Comparison of ENCODE assay signal across 9 mouse cellular contexts in the genomic region with DNA sequence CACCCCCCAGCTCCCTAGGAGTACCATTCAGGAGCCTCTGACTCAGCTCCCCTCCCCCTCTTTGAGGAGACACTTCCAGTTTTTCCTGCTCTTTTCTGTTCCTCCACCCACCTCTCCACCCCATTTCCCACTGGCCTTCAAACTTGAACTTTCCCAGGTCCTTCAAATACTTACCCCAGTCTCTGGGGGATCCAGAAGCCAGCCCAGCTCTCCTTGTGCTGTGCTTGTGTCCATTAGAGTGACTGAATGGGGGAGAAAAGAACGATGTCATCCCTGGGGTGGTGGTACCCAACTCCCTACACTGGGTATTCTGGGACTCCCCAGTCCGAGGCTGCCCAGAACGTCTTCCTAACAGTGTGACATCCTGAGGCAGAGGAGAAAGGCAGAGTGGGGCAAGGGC. TPM values are rescaled to one million over a fixed set of nuclear protein-coding genes. Genes with fewer than 3 reads are reported as not detected.
DNase-seq lines count a peak whose midpoint lies in the region; ATAC-seq and TF ChIP-seq lines count a peak whose summit lies in the region.
"Had no signal": no experiment of that assay in that cellular context is flagged by ENCODE, and none has a peak within 500 bp of the region (broad histone marks: within the 10 kb centered on the region; RNA-seq: fewer than 3 reads in every experiment).

No protein-coding gene starts in this region.

- peaks cover 71% of the 10 kb centered on the region for H3K27me3 ChIP-seq in forebrain, embryonic 10.5 days (ENCODE audit: poor library complexity, severe bottlenecking)
- H3K27me3 ChIP-seq in forebrain, embryonic 14.5 days (replicated peaks; ENCODE audit: control insufficient read depth, insufficient read depth, low read length), result peaks cover 4% of the 10 kb centered on the region; the same call in 1 of the 2 replicates
- no peaks in the 10 kb centered on the region for H3K27me3 ChIP-seq in heart, embryonic 15.5 days
- no peaks in the 10 kb centered on the region for H3K27me3 ChIP-seq in liver, embryonic 16.5 days (ENCODE audit: control insufficient read depth, insufficient read depth, low read depth, low read length)

- intact Hi-C loops in gastrocnemius, postnatal 14 days (cut with DNase I; ENCODE audit: low total_unique reads), result no loop called here

- H3K4me2 ChIP-seq in forebrain, embryonic 14.5 days (ENCODE audit: low read length), result no peak overlapping the region
- H3K4me2 ChIP-seq in heart, embryonic 15.5 days, result peak overlapping the region; percentile 91; the same call in 1 of the 2 replicates
- H3K4me2 ChIP-seq in liver, embryonic 16.5 days (ENCODE audit: low read depth, low read length), result peak overlapping the region; percentile 66

- ATAC-seq in forebrain, embryonic 14.5 days, result no peak
- no peak for ATAC-seq in heart, embryonic 15.5 days (replicated peaks; ENCODE audit: insufficient number of reproducible peaks, insufficient read depth, low FRiP score, low read depth)
- no peak for ATAC-seq in liver, embryonic 16.5 days (ENCODE audit: low read depth)

- TF ChIP-seq POLR2A in lung, adult 2 months (IDR thresholded peaks at IDR 0.05; ENCODE audit: borderline replicate concordance, extremely low read depth, low read depth, low read length), result no peak

- H3K9me3 ChIP-seq in forebrain, embryonic 10.5 days, result no peaks in the 10 kb centered on the region
- no peaks in the 10 kb centered on the region for H3K9me3 ChIP-seq in forebrain, embryonic 14.5 days (replicated peaks; ENCODE audit: control insufficient read depth, low read length)
- no peaks in the 10 kb centered on the region for H3K9me3 ChIP-seq in heart, embryonic 15.5 days (replicated peaks)
- H3K9me3 ChIP-seq in liver, embryonic 16.5 days (replicated peaks; ENCODE audit: control insufficient read depth, low read length), result no peaks in the 10 kb centered on the region

- no peaks in the 10 kb centered on the region for H3K36me3 ChIP-seq in forebrain, embryonic 10.5 days (replicated peaks)
- H3K36me3 ChIP-seq in forebrain, embryonic 14.5 days (ENCODE audit: control insufficient read depth, insufficient read depth, low read length), result no peaks in the 10 kb centered on the region
- H3K36me3 ChIP-seq in heart, embryonic 15.5 days, result no peaks in the 10 kb centered on the region
- no peaks in the 10 kb centered on the region for H3K36me3 ChIP-seq in liver, embryonic 16.5 days (ENCODE audit: control insufficient read depth, insufficient read depth)

- peak overlapping the region; percentile 67; the same call in 1 of the 2 replicates for H3K4me3 ChIP-seq in forebrain, embryonic 10.5 days
- no peak overlapping the region for H3K4me3 ChIP-seq in forebrain, embryonic 14.5 days (ENCODE audit: low read depth, low read length)
- H3K4me3 ChIP-seq in lung, adult 2 months (replicated peaks; ENCODE audit: extremely low read depth, low read depth, low read length), result peak overlapping the region; percentile 13
- peak overlapping the region; percentile 57; the same call in 1 of the 2 replicates for H3K4me3 ChIP-seq in heart, embryonic 15.5 days
- peak overlapping the region; percentile 58; the same call in 1 of the 2 replicates for H3K4me3 ChIP-seq in liver, embryonic 16.5 days (ENCODE audit: low read depth, low read length)

- 6% methylated on average over 3 of the region's 3 CpGs for WGBS in forebrain, embryonic 10.5 days
- WGBS in forebrain, embryonic 14.5 days, result 5% methylated on average over 3 of the region's 3 CpGs
- WGBS in lung, adult 2 months, result 32% methylated on average over 3 of the region's 3 CpGs
- WGBS in heart, embryonic 15.5 days, result 39% methylated on average over 3 of the region's 3 CpGs
- 34% methylated on average over 3 of the region's 3 CpGs for WGBS in liver, embryonic 16.5 days (ENCODE audit: insufficient replicate concordance)

- no peak overlapping the region for H3K27ac ChIP-seq in forebrain, embryonic 10.5 days
- no peak overlapping the region for H3K27ac ChIP-seq in forebrain, embryonic 14.5 days (ENCODE audit: low read depth, low read length)
- H3K27ac ChIP-seq in heart, embryonic 15.5 days, result no peak overlapping the region
- no peak overlapping the region for H3K27ac ChIP-seq in liver, embryonic 16.5 days (ENCODE audit: low read length)

- peaks cover 46% of the 10 kb centered on the region for H3K4me1 ChIP-seq in forebrain, embryonic 10.5 days
- H3K4me1 ChIP-seq in forebrain, embryonic 14.5 days (ENCODE audit: control insufficient read depth, insufficient read depth, low read length), result 0 out of 2 replicates have a peak, but pooled peaks cover 5% of the 10 kb centered on the region
- H3K4me1 ChIP-seq in lung, adult 2 months (ENCODE audit: control insufficient read depth, insufficient read depth, low read length), result peaks cover 10% of the 10 kb centered on the region
- H3K4me1 ChIP-seq in heart, embryonic 15.5 days (replicated peaks), result peaks cover 67% of the 10 kb centered on the region
- H3K4me1 ChIP-seq in liver, embryonic 16.5 days (ENCODE audit: control insufficient read depth, low read depth, low read length), result no peaks in the 10 kb centered on the region; the same call in 1 of the 2 replicates

- TF ChIP-seq CTCF in lung, adult 2 months (IDR thresholded peaks at IDR 0.05; ENCODE audit: insufficient read depth, low read length), result no peak

- DNase-seq in forebrain, embryonic 10.5 days (ENCODE audit: extremely low spot score, low spot score), result no peak
- DNase-seq in forebrain, embryonic 14.5 days (ENCODE audit: low spot score), result no peak
- no peak for DNase-seq in lung, adult 2 months
- DNase-seq in lung, postnatal 25 days (ENCODE audit: low spot score), result no peak
- DNase-seq in gastrocnemius, postnatal 14 days, result no peak
- no peak for DNase-seq in urinary bladder, adult 2 months (ENCODE audit: low spot score)
- DNase-seq: kidney, postnatal 36 days had no signal

- no peak overlapping the region for H3K9ac ChIP-seq in forebrain, embryonic 14.5 days (ENCODE audit: low read length)
- no peak overlapping the region for H3K9ac ChIP-seq in heart, embryonic 15.5 days
- no peak overlapping the region for H3K9ac ChIP-seq in liver, embryonic 16.5 days (ENCODE audit: low read depth, low read length)

RNA-seq across cellular contexts. Expression of gene Epha1, which starts 1.1 kb away (rescaled TPM):
- 1.8 and 2.0 TPM in 2 replicates for polyA plus RNA-seq in forebrain, embryonic 10.5 days (2016; fragmentation: Nextera tagmentation; extraction: Ambion mirVana)
- 0.05 and 0.07 TPM in 2 replicates for polyA plus RNA-seq in forebrain, embryonic 14.5 days (2014; fragmentation: Nextera tagmentation; extraction: Ambion mirVana)
- polyA plus RNA-seq in lung, adult 2 months (2012; rRNA removed), result 22.4 and 26.7 TPM in 2 replicates
- 2.2 and 4.3 TPM in 2 replicates for polyA plus RNA-seq in heart, embryonic 15.5 days (2015; fragmentation: Nextera tagmentation; extraction: Ambion mirVana)
- polyA plus RNA-seq in liver, embryonic 16.5 days (2015; fragmentation: Nextera tagmentation; extraction: Ambion mirVana), result 7.3 and 8.4 TPM in 2 replicates
- under 1 TPM; 0.07 to 0.21 TPM for total RNA-seq in gastrocnemius, postnatal 14 days (2021)
- 27.6 and 33.6 TPM in 2 replicates for polyA plus RNA-seq in urinary bladder, adult 2 months (2012; rRNA removed)

RNA-seq across cellular contexts. Expression of gene Zyx, which starts 22.6 kb away (rescaled TPM):
- 79.3 and 80.8 TPM in 2 replicates for polyA plus RNA-seq in forebrain, embryonic 10.5 days (2016; fragmentation: Nextera tagmentation; extraction: Ambion mirVana)
- 34.8 and 41.0 TPM in 2 replicates for polyA plus RNA-seq in forebrain, embryonic 14.5 days (2014; fragmentation: Nextera tagmentation; extraction: Ambion mirVana)
- 311 and 352 TPM in 2 replicates for polyA plus RNA-seq in lung, adult 2 months (2012; rRNA removed)
- 136 and 173 TPM in 2 replicates for polyA plus RNA-seq in heart, embryonic 15.5 days (2015; fragmentation: Nextera tagmentation; extraction: Ambion mirVana)
- polyA plus RNA-seq in liver, embryonic 16.5 days (2015; fragmentation: Nextera tagmentation; extraction: Ambion mirVana), result 35.2 and 43.2 TPM in 2 replicates
- total RNA-seq in gastrocnemius, postnatal 14 days (2021), result 10 to 100 TPM; 35.2 to 40.9 TPM
- 124 and 140 TPM in 2 replicates for polyA plus RNA-seq in urinary bladder, adult 2 months (2012; rRNA removed)

RNA-seq across cellular contexts. Expression of gene Tas2r143, which starts 28.0 kb away (rescaled TPM):
- not detected in 2 replicates for polyA plus RNA-seq in forebrain, embryonic 10.5 days (2016; fragmentation: Nextera tagmentation; extraction: Ambion mirVana)
- polyA plus RNA-seq in forebrain, embryonic 14.5 days (2014; fragmentation: Nextera tagmentation; extraction: Ambion mirVana), result not detected in 2 replicates
- 0.63 and 0.92 TPM in 2 replicates for polyA plus RNA-seq in lung, adult 2 months (2012; rRNA removed)
- polyA plus RNA-seq in heart, embryonic 15.5 days (2015; fragmentation: Nextera tagmentation; extraction: Ambion mirVana), result not detected in 2 replicates
- not detected in 2 replicates for polyA plus RNA-seq in liver, embryonic 16.5 days (2015; fragmentation: Nextera tagmentation; extraction: Ambion mirVana)
- under 1 TPM in 1 of 2 experiments, not detected in 1; 0.44 TPM for total RNA-seq in gastrocnemius, postnatal 14 days (2021)
- 0.47 and 0.49 TPM in 2 replicates for polyA plus RNA-seq in urinary bladder, adult 2 months (2012; rRNA removed)

RNA-seq across cellular contexts. Expression of gene Tas2r135, which starts 33.2 kb away (rescaled TPM):
- not detected in 2 replicates for polyA plus RNA-seq in forebrain, embryonic 10.5 days (2016; fragmentation: Nextera tagmentation; extraction: Ambion mirVana)
- not detected in 2 replicates for polyA plus RNA-seq in forebrain, embryonic 14.5 days (2014; fragmentation: Nextera tagmentation; extraction: Ambion mirVana)
- 0.50 TPM in 1 of 2 replicates, not detected in the other for polyA plus RNA-seq in lung, adult 2 months (2012; rRNA removed)
- polyA plus RNA-seq in heart, embryonic 15.5 days (2015; fragmentation: Nextera tagmentation; extraction: Ambion mirVana), result not detected in 2 replicates
- not detected in 2 replicates for polyA plus RNA-seq in liver, embryonic 16.5 days (2015; fragmentation: Nextera tagmentation; extraction: Ambion mirVana)
- total RNA-seq in gastrocnemius, postnatal 14 days (2021), result not detected
- polyA plus RNA-seq in urinary bladder, adult 2 months (2012; rRNA removed), result 0.30 and 0.37 TPM in 2 replicates

RNA-seq across cellular contexts. Expression of gene Fam131b, which starts 47.6 kb away (rescaled TPM):
- 1.5 and 1.6 TPM in 2 replicates for polyA plus RNA-seq in forebrain, embryonic 10.5 days (2016; fragmentation: Nextera tagmentation; extraction: Ambion mirVana)
- polyA plus RNA-seq in forebrain, embryonic 14.5 days (2014; fragmentation: Nextera tagmentation; extraction: Ambion mirVana), result 4.7 and 5.6 TPM in 2 replicates
- 0.42 and 0.45 TPM in 2 replicates for polyA plus RNA-seq in lung, adult 2 months (2012; rRNA removed)
- 0.10 and 0.24 TPM in 2 replicates for polyA plus RNA-seq in heart, embryonic 15.5 days (2015; fragmentation: Nextera tagmentation; extraction: Ambion mirVana)
- not detected in 2 replicates for polyA plus RNA-seq in liver, embryonic 16.5 days (2015; fragmentation: Nextera tagmentation; extraction: Ambion mirVana)
- under 1 TPM; 0.60 to 0.80 TPM for total RNA-seq in gastrocnemius, postnatal 14 days (2021)
- 0.63 and 0.92 TPM in 2 replicates for polyA plus RNA-seq in urinary bladder, adult 2 months (2012; rRNA removed)
